Mouse (Mus musculus) lung, postnatal 0 days (tissue): ENCODE results near the gene Notum.

Experiments used
- CTCF ChIP-seq: IDR thresholded peaks from 2 replicates; pipeline ENCODE4 v1.5.1; 2016; ENCODE audit warnings: antibody characterized with exemption, mild to moderate bottlenecking
- EP300 ChIP-seq: IDR thresholded peaks from 2 replicates; pipeline ENCODE4 v1.6.1; 2016; ENCODE audit warnings: antibody characterized with exemption, mild to moderate bottlenecking, control low read depth

GRCm38 (mm10) chr11:120657301-120657700, 3.7 kb downstream of the Notum start:
- TF ChIP-seq CTCF (no peak), EP300 (no peak)
